Mouse (Mus musculus) limb, embryonic 15.5 days (tissue): ENCODE measurements around the gene Cdc42bpg. TPM values are rescaled to one million over a fixed set of nuclear protein-coding genes. Genes with fewer than 3 reads are reported as not detected.
A peak's percentile ranks its signal among the peaks of the same experiment; 100 is the strongest.

Experiments
- ATAC-seq: fragments of 200-750 bp; cut with Nextera tagmentation; 2 replicates; pipeline ENCODE4 v1.8.0; 2017; ENCODE audit warnings: low read depth, moderate TSS enrichment; ENCODE audit not compliant: insufficient number of reproducible peaks, low FRiP score, low TSS enrichment
- H3K27ac ChIP-seq: fragments of 300-500 bp; sonication (generic); 2 replicates; pipeline ENCODE4 v1.5.1; 2015; ENCODE audit warnings: moderate library complexity, mild to moderate bottlenecking, inconsistent platforms
- H3K27me3 ChIP-seq: fragments of 300-500 bp; sonication (generic); 2 replicates; pipeline ENCODE4 v1.6.1; 2015; ENCODE audit warnings: inconsistent platforms
- H3K36me3 ChIP-seq: fragments of 300-500 bp; sonication (generic); 2 replicates; pipeline ENCODE4 v1.6.1; 2015; ENCODE audit warnings: inconsistent platforms
- H3K4me1 ChIP-seq: fragments of 300-500 bp; sonication (generic); 2 replicates; pipeline ENCODE4 v1.6.1; 2015; ENCODE audit warnings: inconsistent platforms
- H3K4me2 ChIP-seq: fragments of 300-500 bp; sonication (generic); 2 replicates; pipeline ENCODE4 v1.6.1; 2015; ENCODE audit warnings: mild to moderate bottlenecking, inconsistent platforms
- H3K4me3 ChIP-seq: fragments of 300-500 bp; sonication (generic); 2 replicates; pipeline ENCODE4 v1.5.1; 2015; ENCODE audit warnings: mild to moderate bottlenecking, inconsistent platforms
- H3K9ac ChIP-seq: fragments of 300-500 bp; sonication (generic); 2 replicates; pipeline ENCODE4 v1.6.1; 2015; ENCODE audit warnings: inconsistent platforms
- H3K9me3 ChIP-seq: fragments of 300-500 bp; sonication (generic); 2 replicates; pipeline ENCODE4 v1.6.1; 2016; ENCODE audit warnings: inconsistent platforms
- WGBS: fragments of 180-500 bp; shearing (Covaris S2); methylation state at CpG from one replicate; pipeline ENCODE4 v1.1.7; 2015; 5-methylcytosine and 5-hydroxymethylcytosine counted together
- polyA plus RNA-seq: library from polyadenylated mRNA; unstranded; fragments of >200 nt; fragmentation: Nextera tagmentation; extraction: Ambion mirVana; gene quantifications from 2 replicates; pipeline ENCODE4 v1.2.1, GENCODE M21; 2015

Gene Cdc42bpg
- polyA plus RNA-seq, 1 experiment from 2014 or later: 2.0 TPM

GRCm38 (mm10) chr19:6321358-6321757 is 15.1 kb downstream of the Cdc42bpg start:
- Histone ChIP-seq H3K4me1 (0 out of 2 replicates have a peak, but pooled peaks cover 4% of the 10 kb centered on the region), H3K36me3 (peaks cover 90% of the 10 kb centered on the region), H3K9me3 (no peaks in the 10 kb centered on the region), H3K4me2 (no peak overlapping the region), H3K4me3 (no peak overlapping the region), H3K9ac (no peak overlapping the region), H3K27me3 (no peaks in the 10 kb centered on the region), H3K27ac (no peak overlapping the region)
- WGBS: 66% methylated on average over 8 of the region's 8 CpGs
- no peak for ATAC-seq

- no peak overlapping the region for H3K4me3 ChIP-seq
- no peaks in the 10 kb centered on the region for H3K27me3 ChIP-seq
- no peaks in the 10 kb centered on the region for H3K9me3 ChIP-seq
- H3K27ac ChIP-seq: no peak overlapping the region
- peaks cover 83% of the 10 kb centered on the region for H3K36me3 ChIP-seq
- H3K9ac ChIP-seq: no peak overlapping the region
- WGBS: 69% methylated on average over 33 of the region's 33 CpGs
- 0 out of 2 replicates have a peak, but pooled peaks cover 4% of the 10 kb centered on the region for H3K4me1 ChIP-seq
- ATAC-seq: no peak
- H3K4me2 ChIP-seq: no peak overlapping the region
Observed at GRCm38 (mm10) chr19:6321786-6322621, 15.7 kb downstream of the Cdc42bpg start.

GRCm38 (mm10) chr19:6324751-6325150 is 18.5 kb downstream of the Cdc42bpg start:
- no peak overlapping the region for H3K4me2 ChIP-seq
- H3K27me3 ChIP-seq: no peaks in the 10 kb centered on the region
- no peak overlapping the region for H3K9ac ChIP-seq
- 0 out of 2 replicates have a peak, but pooled peaks cover 4% of the 10 kb centered on the region for H3K4me1 ChIP-seq
- H3K27ac ChIP-seq: no peak overlapping the region
- no peak overlapping the region for H3K4me3 ChIP-seq
- 83% methylated on average over 9 of the region's 9 CpGs for WGBS
- ATAC-seq: no peak
- H3K36me3 ChIP-seq: peaks cover 57% of the 10 kb centered on the region
- no peaks in the 10 kb centered on the region for H3K9me3 ChIP-seq

- Histone ChIP-seq H3K9me3 (no peaks in the 10 kb centered on the region), H3K4me2 (no peak overlapping the region), H3K4me1 (peaks cover 13% of the 10 kb centered on the region), H3K36me3 (no peaks in the 10 kb centered on the region), H3K9ac (no peak overlapping the region), H3K27me3 (no peaks in the 10 kb centered on the region), H3K4me3 (no peak overlapping the region), H3K27ac (no peak overlapping the region)
- no peak for ATAC-seq
- 50% methylated on average over 5 of the region's 5 CpGs for WGBS
Observed at GRCm38 (mm10) chr19:6331178-6331577, 24.9 kb downstream of the Cdc42bpg start.

GRCm38 (mm10) chr19:6331719-6332516 is 25.7 kb downstream of the Cdc42bpg start:
- no peak for ATAC-seq
- Histone ChIP-seq H3K4me1 (peaks cover 20% of the 10 kb centered on the region), H3K4me3 (no peak overlapping the region), H3K9ac (no peak overlapping the region), H3K27me3 (no peaks in the 10 kb centered on the region), H3K4me2 (0 out of 2 replicates have a peak overlapping the region, but pooled peaks have one; percentile 10), H3K9me3 (no peaks in the 10 kb centered on the region), H3K27ac (no peak overlapping the region), H3K36me3 (peaks cover 3% of the 10 kb centered on the region)
- WGBS: 24% methylated on average over 13 of the region's 13 CpGs

GRCm38 (mm10) chr19:6333761-6334595 is 27.7 kb downstream of the Cdc42bpg start:
- Histone ChIP-seq H3K27me3 (no peaks in the 10 kb centered on the region), H3K9ac (no peak overlapping the region), H3K9me3 (no peaks in the 10 kb centered on the region), H3K4me1 (peaks cover 28% of the 10 kb centered on the region), H3K27ac (peak overlapping the region; percentile 89), H3K36me3 (peaks cover 24% of the 10 kb centered on the region), H3K4me3 (peak overlapping the region; percentile 79), H3K4me2 (peak overlapping the region; percentile 81)
- peak; percentile 14; the same call in 1 of the 2 replicates for ATAC-seq
- WGBS: 57% methylated on average over 9 of the region's 9 CpGs

- ATAC-seq: peak; percentile 94
- Histone ChIP-seq H3K27me3 (no peaks in the 10 kb centered on the region), H3K9ac (peak within 1 kb of the TSS; percentile 67), H3K36me3 (peaks cover 33% of the 10 kb centered on the region), H3K4me3 (peak within 1 kb of the TSS; percentile 79), H3K4me2 (peak within 1 kb of the TSS; percentile 81), H3K4me1 (peaks cover 28% of the 10 kb centered on the region), H3K27ac (peak within 1 kb of the TSS; percentile 89), H3K9me3 (no peaks in the 10 kb centered on the region)
- WGBS: under 1% methylated on average over 43 of the region's 43 CpGs
Observed at GRCm38 (mm10) chr19:6334673-6335457, 28.6 kb downstream of the Cdc42bpg start, which contains the start of gene Men1. TSS of gene Men1 (plus strand) at chr19:6334979.

GRCm38 (mm10) chr19:6335458-6335827 is 29.2 kb downstream of the Cdc42bpg start:
- Histone ChIP-seq H3K36me3 (peaks cover 38% of the 10 kb centered on the region), H3K9me3 (no peaks in the 10 kb centered on the region), H3K4me3 (peak overlapping the region; percentile 79), H3K4me2 (peak overlapping the region; percentile 81), H3K4me1 (peaks cover 34% of the 10 kb centered on the region), H3K27me3 (no peaks in the 10 kb centered on the region), H3K9ac (peak overlapping the region; percentile 67), H3K27ac (peak overlapping the region; percentile 89)
- ATAC-seq: no peak
- WGBS: under 1% methylated on average over 25 of the region's 25 CpGs

- peak overlapping the region; percentile 79; the same call in 1 of the 2 replicates for H3K4me3 ChIP-seq
- no peaks in the 10 kb centered on the region for H3K27me3 ChIP-seq
- peaks cover 39% of the 10 kb centered on the region for H3K36me3 ChIP-seq
- ATAC-seq: no peak
- WGBS: 87% methylated on average over 10 of the region's 10 CpGs
- H3K4me2 ChIP-seq: peak overlapping the region; percentile 81
- H3K27ac ChIP-seq: no peak overlapping the region
- no peak overlapping the region; the same call in 1 of the 2 replicates for H3K9ac ChIP-seq
- peaks cover 47% of the 10 kb centered on the region for H3K4me1 ChIP-seq
- no peaks in the 10 kb centered on the region for H3K9me3 ChIP-seq
Observed at GRCm38 (mm10) chr19:6336920-6337319, 30.7 kb downstream of the Cdc42bpg start.

- Histone ChIP-seq H3K9ac (no peak overlapping the region), H3K27ac (no peak overlapping the region), H3K36me3 (peaks cover 46% of the 10 kb centered on the region), H3K4me2 (no peak overlapping the region), H3K9me3 (no peaks in the 10 kb centered on the region), H3K4me3 (no peak overlapping the region), H3K27me3 (no peaks in the 10 kb centered on the region), H3K4me1 (peaks cover 54% of the 10 kb centered on the region)
- ATAC-seq: no peak
- WGBS: 95% methylated on average over 7 of the region's 7 CpGs
Observed at GRCm38 (mm10) chr19:6338171-6338570, 31.9 kb downstream of the Cdc42bpg start.

GRCm38 (mm10) chr19:6338716-6339115 is 32.5 kb downstream of the Cdc42bpg start:
- Histone ChIP-seq H3K4me1 (peaks cover 54% of the 10 kb centered on the region), H3K27ac (no peak overlapping the region), H3K27me3 (no peaks in the 10 kb centered on the region), H3K9ac (no peak overlapping the region), H3K4me2 (no peak overlapping the region), H3K4me3 (no peak overlapping the region), H3K36me3 (peaks cover 51% of the 10 kb centered on the region), H3K9me3 (no peaks in the 10 kb centered on the region)
- no peak for ATAC-seq
- WGBS: 92% methylated on average over 11 of the region's 11 CpGs
